Mouse (Mus musculus): ENCODE results near the gene Syt16.

GRCm38 (mm10) chr12:74125796-74126195 lies 128.3 kb downstream of the Syt16 start:
- no peak for TF ChIP-seq CTCF (conservative IDR thresholded peaks at IDR 0.05 in 1 of 2, IDR thresholded peaks at IDR 0.05 in 1 of 2; ENCODE audit: low read depth in 2 of 2, low read length in 2 of 2)
- TF ChIP-seq USF2 (conservative IDR thresholded peaks at IDR 0.05; ENCODE audit: low read depth, low read length) = no peak
- TF ChIP-seq EP300 (IDR thresholded peaks at IDR 0.05; ENCODE audit: low read length) = no peak
- no peak for TF ChIP-seq NRF1 (IDR thresholded peaks at IDR 0.05; ENCODE audit: low read depth, low read length)
- TF ChIP-seq HCFC1 (IDR thresholded peaks at IDR 0.05; ENCODE audit: low read depth, low read length) = no peak
- TF ChIP-seq MAZ (IDR thresholded peaks at IDR 0.05; ENCODE audit: low read depth, low read length) = no peak
- no peak for TF ChIP-seq POLR2A (IDR thresholded peaks at IDR 0.05; ENCODE audit: low read depth, low read length)
- TF ChIP-seq MAX (IDR thresholded peaks at IDR 0.05; ENCODE audit: low read length) = no peak
- no peak for TF ChIP-seq CHD2 (IDR thresholded peaks at IDR 0.05; ENCODE audit: low read length)
- TF ChIP-seq MYC (IDR thresholded peaks at IDR 0.05; ENCODE audit: low read depth, low read length) = no peak
- no peak for TF ChIP-seq KAT2A (IDR thresholded peaks at IDR 0.05; ENCODE audit: insufficient replicate concordance, low read length)
- no peak for TF ChIP-seq TCF12 (IDR thresholded peaks at IDR 0.05; ENCODE audit: low read depth, low read length)
